In genomic region chr14:49171867-49172581, GRCm38 (mm10) we compare ENCODE assay signal across 7 mouse cellular contexts. TPM values are rescaled to one million over a fixed set of nuclear protein-coding genes. Genes with fewer than 3 reads are reported as not detected.
DNase-seq lines count a peak whose midpoint lies in the region; ATAC-seq and TF ChIP-seq lines count a peak whose summit lies in the region.

Gene Naa30, plus strand, starts transcription at chr14:49172226.

- WGBS in intestine, postnatal 0 days, result under 1% methylated on average over 42 of the region's 86 CpGs
- under 1% methylated on average over 31 of the region's 86 CpGs for WGBS in midbrain, embryonic 12.5 days
- 1% methylated on average over 62 of the region's 86 CpGs for WGBS in small intestine, adult 2 months

- peak; percentile 84 for TF ChIP-seq POLR2A in small intestine, adult 2 months (IDR thresholded peaks at IDR 0.05; ENCODE audit: low read depth, low read length)

- intact Hi-C loops in left cerebral cortex, postnatal 4 days (cut with DNase I), result loop anchor here (10.0 kb wide), 1 partner anchor 147 kb away; no protein-coding TSS in a partner anchor

- H3K9me3 ChIP-seq in intestine, postnatal 0 days (ENCODE audit: control insufficient read depth), result no peaks in the 10 kb centered on the region
- H3K9me3 ChIP-seq in midbrain, embryonic 12.5 days, result no peaks in the 10 kb centered on the region

- H3K4me3 ChIP-seq in intestine, postnatal 0 days (ENCODE audit: low read depth, low read length), result peak within 1 kb of the TSS; percentile 97
- H3K4me3 ChIP-seq in midbrain, embryonic 12.5 days, result peak within 1 kb of the TSS; percentile 98
- peak within 1 kb of the TSS; percentile 99 for H3K4me3 ChIP-seq in small intestine, adult 2 months (ENCODE audit: low read depth, low read length)

- no peak for TF ChIP-seq CTCF in intestine, postnatal 0 days (IDR thresholded peaks at IDR 0.05; ENCODE audit: low read depth)
- no peak for TF ChIP-seq CTCF in small intestine, adult 2 months (IDR thresholded peaks at IDR 0.05; ENCODE audit: extremely low read depth, insufficient read length, insufficient replicate concordance, low read depth, low read length)

- H3K27ac ChIP-seq in intestine, postnatal 0 days (ENCODE audit: low read depth, low read length), result peak within 1 kb of the TSS; percentile 91
- H3K27ac ChIP-seq in midbrain, embryonic 12.5 days (replicated peaks), result peak within 1 kb of the TSS; percentile 88
- peak within 1 kb of the TSS; percentile 97 for H3K27ac ChIP-seq in small intestine, adult 2 months (ENCODE audit: insufficient read depth, low read depth, low read length)

- no peaks in the 10 kb centered on the region for H3K4me1 ChIP-seq in intestine, postnatal 0 days (replicated peaks; ENCODE audit: control insufficient read depth, insufficient read depth, low read length)
- H3K4me1 ChIP-seq in midbrain, embryonic 12.5 days, result peaks cover 23% of the 10 kb centered on the region
- peaks cover 8% of the 10 kb centered on the region; the same call in 1 of the 2 replicates for H3K4me1 ChIP-seq in small intestine, adult 2 months (ENCODE audit: control insufficient read depth, insufficient read depth, insufficient read length, low read length)

- no peaks in the 10 kb centered on the region for H3K27me3 ChIP-seq in intestine, postnatal 0 days (replicated peaks; ENCODE audit: control insufficient read depth, insufficient read depth, low read length)
- no peaks in the 10 kb centered on the region for H3K27me3 ChIP-seq in midbrain, embryonic 12.5 days
- H3K27me3 ChIP-seq in small intestine, adult 2 months (ENCODE audit: control insufficient read depth, insufficient read depth, low read length), result no peaks in the 10 kb centered on the region

- DNase-seq in adrenal gland, adult 8-10 months, result peak; percentile 98
- peak; percentile 97 for DNase-seq in embryo, embryonic 9.5 days (ENCODE audit: extremely low spot score)
- peak; percentile 87 to 94 for DNase-seq in gastrocnemius, postnatal 4 days (ENCODE audit: low spot score in 2 of 2)
- peak; percentile 96 for DNase-seq in left cerebral cortex, postnatal 4 days

- H3K36me3 ChIP-seq in intestine, postnatal 0 days (ENCODE audit: control insufficient read depth, insufficient read depth), result no peaks in the 10 kb centered on the region
- H3K36me3 ChIP-seq in midbrain, embryonic 12.5 days, result no peaks in the 10 kb centered on the region
- H3K36me3 ChIP-seq in small intestine, adult 2 months (ENCODE audit: control insufficient read depth, insufficient read depth, low read length), result 0 out of 2 replicates have a peak, but pooled peaks cover 1% of the 10 kb centered on the region

- H3K4me2 ChIP-seq in intestine, postnatal 0 days (replicated peaks; ENCODE audit: low read depth), result peak within 1 kb of the TSS; percentile 87
- H3K4me2 ChIP-seq in midbrain, embryonic 12.5 days (replicated peaks), result peak within 1 kb of the TSS; percentile 86

- H3K9ac ChIP-seq in intestine, postnatal 0 days (ENCODE audit: low read depth, low read length), result peak within 1 kb of the TSS; percentile 95
- peak within 1 kb of the TSS; percentile 98 for H3K9ac ChIP-seq in midbrain, embryonic 12.5 days (replicated peaks)

- ATAC-seq in intestine, postnatal 0 days, result peak; percentile 90
- ATAC-seq in midbrain, embryonic 12.5 days (ENCODE audit: low FRiP score, low read depth), result peak; percentile 92

RNA-seq across cellular contexts. Expression of gene Naa30, which starts in this region (rescaled TPM):
- 10 to 100 TPM; 26.0 to 26.6 (median 26.5) TPM for total RNA-seq in adrenal gland, adult 8-10 months (2022)
- 10 to 100 TPM; 21.5 to 29.2 TPM for total RNA-seq in gastrocnemius, postnatal 4 days (2021)
- 10.9 and 11.4 TPM in 2 replicates for polyA plus RNA-seq in intestine, postnatal 0 days (2015; fragmentation: Nextera tagmentation; extraction: Ambion mirVana)
- total RNA-seq in left cerebral cortex, postnatal 4 days (2021), result 10 to 100 TPM; 43.2 to 50.3 TPM
- polyA plus RNA-seq in midbrain, embryonic 12.5 days (2016; fragmentation: Nextera tagmentation; extraction: Ambion mirVana), result 23.3 and 28.2 TPM in 2 replicates
- polyA plus RNA-seq in small intestine, adult 2 months (2012; rRNA removed), result 1.9 and 3.7 TPM in 2 replicates

Comparison
In these comparisons a context has a peak if more than half of its experiments do, and no peak if none do; other contexts are left out.
1. Peak in every context shown above with its lines: DNase-seq, ATAC-seq, H3K4me3 ChIP-seq and H3K27ac ChIP-seq.